Mouse (Mus musculus) liver, adult 2 months (tissue): ENCODE data around the gene Cdkn2aip. TPM values are rescaled to one million over a fixed set of nuclear protein-coding genes. Genes with fewer than 3 reads are reported as not detected.

Source experiments
- DNase-seq: peaks from one replicate; pipeline ENCODE4 v3.0.0-alpha.2; 2011; ENCODE audit warnings: low read depth, low spot score; ENCODE audit errors: extremely low read depth
- H3K27ac ChIP-seq: fragments of 200-500 bp; replicated peaks from 2 replicates; pipeline ENCODE4 v1.5.1; 2012; ENCODE audit warnings: low read depth, mild to moderate bottlenecking, control low read depth, inconsistent platforms, low read length; ENCODE audit not compliant: insufficient read depth
- H3K27me3 ChIP-seq: fragments of 200-500 bp; 2 replicates; pipeline ENCODE4 v1.6.1; 2012; ENCODE audit warnings: mild to moderate bottlenecking, moderate library complexity, low read length, inconsistent platforms; ENCODE audit not compliant: control insufficient read depth, insufficient read depth
- H3K36me3 ChIP-seq: fragments of 200-500 bp; 2 replicates; pipeline ENCODE4 v1.6.1; 2012; ENCODE audit warnings: low read length, inconsistent platforms; ENCODE audit not compliant: control insufficient read depth, insufficient read depth
- H3K4me1 ChIP-seq: fragments of 200-500 bp; 2 replicates; pipeline ENCODE4 v1.6.1; 2011; ENCODE audit warnings: low read length; ENCODE audit not compliant: control insufficient read depth, insufficient read depth
- H3K4me3 ChIP-seq: fragments of 200-500 bp; 2 replicates; pipeline ENCODE4 v1.5.1; 2011; ENCODE audit warnings: low read depth, mild to moderate bottlenecking, control low read depth, low read length, moderate library complexity; ENCODE audit not compliant: insufficient read depth
- H3K79me2 ChIP-seq: fragments of 200-500 bp; 2 replicates; pipeline ENCODE4 v1.6.1; 2012; ENCODE audit warnings: inconsistent platforms, mild to moderate bottlenecking, low read length, moderate library complexity; ENCODE audit not compliant: control insufficient read depth, insufficient read depth
- H3K9ac ChIP-seq: fragments of 200-500 bp; 2 replicates; pipeline ENCODE4 v1.6.1; 2012; ENCODE audit warnings: low read depth, mild to moderate bottlenecking, control low read depth, inconsistent platforms, low read length
- CTCF ChIP-seq: fragments of 200-500 bp; IDR thresholded peaks from 2 replicates; pipeline ENCODE4 v1.5.1; 2011; ENCODE audit warnings: low read depth, low read length, control low read depth
- POLR2A ChIP-seq: fragments of 200-500 bp; IDR thresholded peaks from 2 replicates; pipeline ENCODE4 v1.6.1; 2011; ENCODE audit warnings: low read length, control low read depth; ENCODE audit not compliant: insufficient read depth; ENCODE audit errors: extremely low read depth
- WGBS: fragments of 180-500 bp; shearing (Covaris S2); methylation state at CpG from one replicate; pipeline ENCODE4 v1.1.7; 2018; 5-methylcytosine and 5-hydroxymethylcytosine counted together
- polyA plus RNA-seq: library from polyadenylated mRNA; depleted of rRNA; stranded (reverse); fragments of >200 nt; gene quantifications from 2 replicates; pipeline ENCODE4 v1.2.3, GENCODE M21; 2012
- total RNA-seq: library from RNA; depleted of rRNA; stranded (reverse); fragments of >200 nt; gene quantifications from 2 replicates; pipeline ENCODE4 v1.2.3, GENCODE M21; 2014

Cdkn2aip gene
- total and polyA plus RNA-seq, 2 experiments: 8.3 to 15.0 TPM

DNA sequence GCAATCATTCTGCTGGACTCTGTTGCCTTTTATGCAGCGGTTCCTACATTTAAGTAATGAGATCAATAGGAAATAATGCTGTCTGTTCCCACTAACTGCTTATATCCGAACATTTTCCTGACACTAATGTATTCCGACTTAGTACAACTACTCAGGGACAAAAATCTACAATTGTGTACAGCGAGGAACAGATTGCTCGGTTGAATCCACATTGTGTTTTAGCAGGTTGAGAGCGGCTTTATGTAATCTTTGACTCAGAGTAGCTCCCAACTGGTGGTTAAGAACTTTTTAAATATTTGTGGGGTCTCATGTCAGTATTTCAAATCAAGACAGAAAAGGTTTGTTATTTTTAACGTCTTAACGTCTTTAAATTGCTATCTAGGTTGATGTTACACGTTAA, 29.7 kb downstream of the Cdkn2aip start:
- H3K79me2 ChIP-seq: no peaks in the 10 kb centered on the region
- TF ChIP-seq POLR2A (no peak), CTCF (no peak)
- no peaks in the 10 kb centered on the region for H3K36me3 ChIP-seq
- H3K27ac ChIP-seq: no peak overlapping the region
- H3K4me3 ChIP-seq: no peak overlapping the region
- no peak overlapping the region for H3K9ac ChIP-seq
- no peaks in the 10 kb centered on the region for H3K27me3 ChIP-seq
- no peak for DNase-seq
- no peaks in the 10 kb centered on the region for H3K4me1 ChIP-seq
- WGBS: 82% methylated on average over 9 of the region's 9 CpGs

- no peak overlapping the region for H3K27ac ChIP-seq
- no peaks in the 10 kb centered on the region for H3K27me3 ChIP-seq
- H3K4me1 ChIP-seq: 0 out of 2 replicates have a peak, but pooled peaks cover 2% of the 10 kb centered on the region
- TF ChIP-seq CTCF (no peak), POLR2A (no peak)
- no peaks in the 10 kb centered on the region for H3K36me3 ChIP-seq
- no peak overlapping the region for H3K9ac ChIP-seq
- no peak overlapping the region for H3K4me3 ChIP-seq
- H3K79me2 ChIP-seq: no peaks in the 10 kb centered on the region; the same call in 1 of the 2 replicates
- DNase-seq: no peak
- 64% methylated on average over 4 of the region's 4 CpGs for WGBS
Observed at GRCm38 (mm10) chr8:47680306-47680705, 33.4 kb downstream of the Cdkn2aip start.

DNA sequence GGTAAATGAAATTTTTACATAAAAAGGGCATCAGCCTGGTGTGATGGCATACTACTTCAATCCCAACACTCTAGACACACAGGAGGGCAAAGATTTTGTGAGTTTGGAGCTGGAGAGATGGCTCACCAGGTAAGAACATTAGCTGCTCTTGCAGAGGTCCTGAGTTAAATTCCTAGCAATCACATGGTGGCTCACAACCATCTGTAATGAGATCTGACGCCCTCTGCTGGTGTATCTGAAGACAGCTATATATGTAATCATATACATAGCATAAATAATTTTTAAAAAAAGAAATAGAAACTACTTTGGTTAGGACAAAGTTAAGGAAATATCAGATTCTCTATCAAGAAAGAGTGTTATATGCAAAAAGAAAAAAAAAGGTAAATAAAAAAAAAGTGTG, 34.1 kb downstream of the Cdkn2aip start:
- H3K27ac ChIP-seq: no peak overlapping the region
- H3K27me3 ChIP-seq: no peaks in the 10 kb centered on the region
- no peak overlapping the region for H3K9ac ChIP-seq
- no peak for DNase-seq
- 84% methylated on average over 1 of the region's 1 CpGs for WGBS
- H3K4me1 ChIP-seq: 0 out of 2 replicates have a peak, but pooled peaks cover 2% of the 10 kb centered on the region
- no peak for TF ChIP-seq POLR2A
- TF ChIP-seq CTCF: no peak
- peaks cover under 1% of the 10 kb centered on the region; the same call in 1 of the 2 replicates for H3K79me2 ChIP-seq
- no peaks in the 10 kb centered on the region for H3K36me3 ChIP-seq
- no peak overlapping the region for H3K4me3 ChIP-seq

DNA sequence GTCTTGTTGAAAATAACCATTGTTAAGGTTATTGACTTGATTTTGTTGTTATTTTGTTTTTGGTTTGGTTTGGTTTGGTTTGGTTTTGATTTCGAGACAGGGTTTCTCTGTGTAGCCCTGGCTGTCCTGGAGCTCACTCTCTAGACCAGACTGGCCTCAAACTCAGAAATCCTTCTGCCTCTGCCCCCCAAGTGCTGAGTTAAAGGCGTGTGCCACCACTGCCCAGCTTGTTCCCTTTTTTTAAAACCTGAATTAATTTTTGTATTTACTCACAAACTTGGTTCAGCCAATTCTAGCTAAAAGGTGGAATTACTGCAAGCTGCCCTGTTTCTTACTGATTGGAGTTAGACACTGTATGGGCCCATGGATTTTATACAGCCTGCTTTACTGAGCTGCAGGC, 37.1 kb downstream of the Cdkn2aip start:
- no peaks in the 10 kb centered on the region for H3K36me3 ChIP-seq
- H3K4me3 ChIP-seq: no peak overlapping the region
- TF ChIP-seq POLR2A (no peak), CTCF (no peak)
- peaks cover 7% of the 10 kb centered on the region; the same call in 1 of the 2 replicates for H3K79me2 ChIP-seq
- peaks cover 5% of the 10 kb centered on the region; the same call in 1 of the 2 replicates for H3K4me1 ChIP-seq
- no peak overlapping the region for H3K9ac ChIP-seq
- WGBS: 45% methylated on average over 2 of the region's 2 CpGs
- no peak for DNase-seq
- no peaks in the 10 kb centered on the region for H3K27me3 ChIP-seq
- no peak overlapping the region for H3K27ac ChIP-seq

DNA sequence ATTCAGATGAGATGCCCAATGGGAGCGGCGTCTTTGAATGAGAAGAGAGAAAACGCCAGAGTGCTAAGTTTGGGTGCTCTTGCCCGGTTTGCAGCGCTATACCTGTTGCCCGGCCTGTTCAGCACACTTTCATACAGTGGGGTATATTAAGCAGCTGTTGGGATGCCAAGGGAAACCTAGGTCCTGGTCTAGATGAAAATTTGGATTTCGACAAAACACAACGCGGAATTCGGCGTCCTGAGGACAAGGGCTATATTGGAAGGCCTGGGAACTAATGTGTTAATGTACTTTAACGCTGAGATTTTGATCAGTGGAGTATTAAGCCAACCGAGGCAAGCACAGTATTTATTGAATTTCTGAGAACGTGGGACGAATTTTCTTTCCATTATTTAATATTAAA, 37.5 kb downstream of the Cdkn2aip start:
- 2% methylated on average over 15 of the region's 15 CpGs for whole genome bisulfite sequencing

DNA sequence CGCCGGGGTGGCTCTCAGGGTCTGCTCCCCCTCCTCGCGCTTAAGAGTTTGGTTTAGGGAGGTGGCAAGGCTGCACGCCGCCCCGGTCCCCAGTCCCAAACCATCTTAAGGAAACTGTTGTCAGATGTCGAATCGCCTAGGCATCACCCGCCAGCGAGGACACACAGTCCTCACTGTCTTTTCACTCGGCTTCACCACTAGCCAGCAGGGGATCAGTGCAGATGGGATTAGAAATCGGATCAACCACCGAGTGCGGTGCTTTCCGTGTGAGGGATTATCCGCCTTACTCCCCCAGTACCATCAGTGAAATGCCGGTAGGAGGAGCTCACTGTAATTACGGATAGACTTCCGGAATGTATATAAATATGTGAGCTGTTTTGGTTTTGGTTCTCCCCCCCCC, 37.9 kb downstream of the Cdkn2aip start:
- Histone ChIP-seq H3K79me2 (peaks cover 9% of the 10 kb centered on the region; the same call in 1 of the 2 replicates), H3K9ac (peak overlapping the region; percentile 93), H3K36me3 (no peaks in the 10 kb centered on the region), H3K27ac (peak overlapping the region; percentile 95), H3K4me1 (peaks cover 5% of the 10 kb centered on the region; the same call in 1 of the 2 replicates), H3K27me3 (no peaks in the 10 kb centered on the region), H3K4me3 (peak overlapping the region; percentile 83)
- 1% methylated on average over 20 of the region's 20 CpGs for WGBS
- TF ChIP-seq POLR2A (no peak), CTCF (no peak)
- peak; percentile 33 for DNase-seq

More for the DNA sequence above, 37.5 kb downstream of the Cdkn2aip start:
- Histone ChIP-seq H3K27ac (no peak overlapping the region; the same call in 1 of the 2 replicates), H3K27me3 (no peaks in the 10 kb centered on the region), H3K79me2 (peaks cover 8% of the 10 kb centered on the region; the same call in 1 of the 2 replicates), H3K4me1 (peaks cover 5% of the 10 kb centered on the region; the same call in 1 of the 2 replicates), H3K36me3 (no peaks in the 10 kb centered on the region), H3K9ac (peak overlapping the region; percentile 93), H3K4me3 (peak overlapping the region; percentile 38)
- no peak for DNase-seq
- TF ChIP-seq CTCF: no peak
- no peak for TF ChIP-seq POLR2A
